ENCODE assay signal across 8 mouse cellular contexts in genomic region chr19:7205753-7206736, GRCm38 (mm10). TPM values are rescaled to one million over a fixed set of nuclear protein-coding genes. Genes with fewer than 3 reads are reported as not detected.
DNase-seq lines count a peak whose midpoint lies in the region; ATAC-seq and TF ChIP-seq lines count a peak whose summit lies in the region.

TSS of gene Otub1 (minus strand) at chr19:7206316.

- H3K9me3 ChIP-seq in CH12.LX (replicated peaks; ENCODE audit: low read length) = no peaks in the 10 kb centered on the region
- H3K9me3 ChIP-seq in forebrain, embryonic 12.5 days = no peaks in the 10 kb centered on the region
- H3K9me3 ChIP-seq in heart, postnatal 0 days (replicated peaks; ENCODE audit: control insufficient read depth, low read length) = no peaks in the 10 kb centered on the region
- H3K9me3 ChIP-seq in liver, embryonic 16.5 days (replicated peaks; ENCODE audit: control insufficient read depth, low read length) = no peaks in the 10 kb centered on the region
- no peaks in the 10 kb centered on the region for H3K9me3 ChIP-seq in neural tube, embryonic 13.5 days

- ATAC-seq in forebrain, embryonic 12.5 days (ENCODE audit: low FRiP score) = peak; percentile 98
- ATAC-seq in heart, postnatal 0 days (ENCODE audit: insufficient read depth, low read depth) = peak; percentile 96
- peak; percentile 97 for ATAC-seq in liver, embryonic 16.5 days (ENCODE audit: low read depth)
- peak; percentile 95 for ATAC-seq in neural tube, embryonic 13.5 days (ENCODE audit: low read depth)

- H3K27me3 ChIP-seq in CH12.LX (replicated peaks) = no peaks in the 10 kb centered on the region
- no peaks in the 10 kb centered on the region for H3K27me3 ChIP-seq in forebrain, embryonic 12.5 days
- H3K27me3 ChIP-seq in heart, postnatal 0 days (ENCODE audit: control insufficient read depth, insufficient read depth, low read length) = no peaks in the 10 kb centered on the region
- no peaks in the 10 kb centered on the region for H3K27me3 ChIP-seq in liver, embryonic 16.5 days (ENCODE audit: control insufficient read depth, insufficient read depth, low read depth, low read length)
- H3K27me3 ChIP-seq in neural tube, embryonic 13.5 days = no peaks in the 10 kb centered on the region
- no peaks in the 10 kb centered on the region for H3K27me3 ChIP-seq in testis, adult 2 months (ENCODE audit: control insufficient read depth, insufficient read depth, low read length)

- peaks cover 29 to 42% of the 10 kb centered on the region in 2 experiments for H3K36me3 ChIP-seq in CH12.LX (replicated peaks in 1 of 2; ENCODE audit: control insufficient read depth in 1 of 2, insufficient read depth in 1 of 2, low read length in 1 of 2)
- peaks cover 31% of the 10 kb centered on the region for H3K36me3 ChIP-seq in forebrain, embryonic 12.5 days (replicated peaks)
- peaks cover 30% of the 10 kb centered on the region for H3K36me3 ChIP-seq in heart, postnatal 0 days (replicated peaks; ENCODE audit: control insufficient read depth, insufficient read depth, low read length)
- H3K36me3 ChIP-seq in liver, embryonic 16.5 days (ENCODE audit: control insufficient read depth, insufficient read depth) = peaks cover 18% of the 10 kb centered on the region
- H3K36me3 ChIP-seq in neural tube, embryonic 13.5 days = peaks cover 28% of the 10 kb centered on the region
- peaks cover 5% of the 10 kb centered on the region for H3K36me3 ChIP-seq in testis, adult 2 months (ENCODE audit: control insufficient read depth, insufficient read depth, low read length)

- dilution Hi-C loops in CH12.LX (cut with MboI; ENCODE audit: extremely low pct_ligation_motif_present, extremely low pct_unique_long_range_greater_than_20kb, low sequenced_read_pairs) = no loop called here

- peak within 1 kb of the TSS; percentile 92 for H3K4me2 ChIP-seq in CH12.LX (ENCODE audit: insufficient read depth, low read depth, poor library complexity, severe bottlenecking)
- peak within 1 kb of the TSS; percentile 80 for H3K4me2 ChIP-seq in forebrain, embryonic 12.5 days
- peak within 1 kb of the TSS; percentile 73 for H3K4me2 ChIP-seq in heart, postnatal 0 days (ENCODE audit: low read depth, low read length)
- H3K4me2 ChIP-seq in liver, embryonic 16.5 days (ENCODE audit: low read depth, low read length) = peak within 1 kb of the TSS; percentile 90
- peak within 1 kb of the TSS; percentile 91 for H3K4me2 ChIP-seq in neural tube, embryonic 13.5 days

- H3K79me2 ChIP-seq in CH12.LX (replicated peaks; ENCODE audit: control insufficient read depth, extremely low read depth, insufficient read depth, poor library complexity, severe bottlenecking) = peaks cover 23% of the 10 kb centered on the region

- peak in 1 of 2 experiments; percentile 19; a peak in 2 of 4 replicates for TF ChIP-seq CTCF in CH12.LX (conservative IDR thresholded peaks at IDR 0.05 in 1 of 2, IDR thresholded peaks at IDR 0.05 in 1 of 2; ENCODE audit: low read depth in 2 of 2, low read length in 2 of 2)
- TF ChIP-seq CTCF in heart, postnatal 0 days (IDR thresholded peaks at IDR 0.05; ENCODE audit: low read depth) = no peak
- no peak for TF ChIP-seq CTCF in testis, adult 2 months (IDR thresholded peaks at IDR 0.05; ENCODE audit: control insufficient read depth, insufficient read depth, insufficient replicate concordance, low read depth, low read length)

- no peak; the same call in 1 of the 2 replicates for TF ChIP-seq RAD21 in CH12.LX (IDR thresholded peaks at IDR 0.05; ENCODE audit: low read depth, low read length)

- peak; percentile 34; the same call in 1 of the 2 replicates for TF ChIP-seq EP300 in CH12.LX (IDR thresholded peaks at IDR 0.05; ENCODE audit: low read length)
- TF ChIP-seq EP300 in heart, postnatal 0 days (IDR thresholded peaks at IDR 0.05; ENCODE audit: low read depth) = peak; percentile 70; the same call in 1 of the 2 replicates

- H3K4me3 ChIP-seq in CH12.LX (replicated peaks in 1 of 3; ENCODE audit: low read depth in 2 of 3, low read length in 2 of 3, poor library complexity in 1 of 3) = peak within 1 kb of the TSS; percentile 76 to 91 (median 90)
- H3K4me3 ChIP-seq in forebrain, embryonic 12.5 days (replicated peaks) = peak within 1 kb of the TSS; percentile 88
- H3K4me3 ChIP-seq in heart, postnatal 0 days (ENCODE audit: low read depth, low read length) = peak within 1 kb of the TSS; percentile 86
- H3K4me3 ChIP-seq in liver, embryonic 16.5 days (ENCODE audit: low read depth, low read length) = peak within 1 kb of the TSS; percentile 86
- H3K4me3 ChIP-seq in neural tube, embryonic 13.5 days = peak within 1 kb of the TSS; percentile 81
- H3K4me3 ChIP-seq in testis, adult 2 months (ENCODE audit: control insufficient read depth, low read depth, low read length) = peak within 1 kb of the TSS; percentile 93

- peak within 1 kb of the TSS; percentile 91 for H3K27ac ChIP-seq in CH12.LX (ENCODE audit: insufficient read depth, low read depth)
- peak within 1 kb of the TSS; percentile 98 for H3K27ac ChIP-seq in forebrain, embryonic 12.5 days
- H3K27ac ChIP-seq in heart, postnatal 0 days (ENCODE audit: low read depth) = peak within 1 kb of the TSS; percentile 96
- H3K27ac ChIP-seq in liver, embryonic 16.5 days (ENCODE audit: low read length) = peak within 1 kb of the TSS; percentile 99
- H3K27ac ChIP-seq in neural tube, embryonic 13.5 days (replicated peaks) = peak within 1 kb of the TSS; percentile 98
- peak within 1 kb of the TSS; percentile 92 for H3K27ac ChIP-seq in testis, adult 2 months (ENCODE audit: control insufficient read depth, insufficient read depth, low read depth, low read length)

- peak; percentile 97 for DNase-seq in CH12.LX (ENCODE audit: extremely low read depth)
- peak; percentile 90 for DNase-seq in c-Kit-positive CD71-positive TER-119-negative erythroid progenitor cells, embryonic 14.5 days (ENCODE audit: low read depth)
- peak; percentile 95 for DNase-seq in heart, postnatal 0 days (ENCODE audit: low spot score)
- peak; percentile 94 to 96 for DNase-seq in kidney, postnatal 4 days

- in situ Hi-C loops in CH12.LX (cut with MboI; ENCODE audit: low pct_ligation_motif_present, low pct_unique_long_range_greater_than_20kb, low sequenced_read_pairs) = loop anchor here (5.0 kb wide), 1 partner anchor 149 kb away; the partner anchor contains the start of gene Macrod1

- peaks cover 8 to 42% of the 10 kb centered on the region in 2 experiments; a peak in 3 of 4 replicates for H3K4me1 ChIP-seq in CH12.LX (ENCODE audit: control insufficient read depth in 1 of 2, insufficient read depth in 2 of 2)
- H3K4me1 ChIP-seq in forebrain, embryonic 12.5 days = peaks cover 28% of the 10 kb centered on the region
- peaks cover 20% of the 10 kb centered on the region for H3K4me1 ChIP-seq in heart, postnatal 0 days (ENCODE audit: control insufficient read depth, insufficient read depth)
- H3K4me1 ChIP-seq in liver, embryonic 16.5 days (ENCODE audit: control insufficient read depth, low read depth, low read length) = peaks cover 33% of the 10 kb centered on the region
- H3K4me1 ChIP-seq in neural tube, embryonic 13.5 days (replicated peaks) = peaks cover 32% of the 10 kb centered on the region
- H3K4me1 ChIP-seq in testis, adult 2 months (ENCODE audit: control insufficient read depth, insufficient read depth, low read length) = peaks cover 7% of the 10 kb centered on the region

- H3K9ac ChIP-seq in CH12.LX (ENCODE audit: insufficient read depth, low read depth) = peak within 1 kb of the TSS; percentile 91
- peak within 1 kb of the TSS; percentile 80 for H3K9ac ChIP-seq in forebrain, embryonic 12.5 days
- H3K9ac ChIP-seq in heart, postnatal 0 days (replicated peaks; ENCODE audit: low read depth, low read length) = peak within 1 kb of the TSS; percentile 74
- peak within 1 kb of the TSS; percentile 83 for H3K9ac ChIP-seq in liver, embryonic 16.5 days (ENCODE audit: low read depth, low read length)
- peak within 1 kb of the TSS; percentile 90 for H3K9ac ChIP-seq in neural tube, embryonic 13.5 days

- peak; percentile 88 for TF ChIP-seq POLR2A in CH12.LX (IDR thresholded peaks at IDR 0.05; ENCODE audit: low read depth, low read length)
- peak; percentile 83 for TF ChIP-seq POLR2A in testis, adult 2 months (IDR thresholded peaks at IDR 0.05; ENCODE audit: control insufficient read depth, low read depth, low read length)

- WGBS in forebrain, embryonic 12.5 days = under 1% methylated on average over 69 of the region's 79 CpGs
- 1% methylated on average over 67 of the region's 79 CpGs for WGBS in heart, postnatal 0 days
- under 1% methylated on average over 79 of the region's 79 CpGs for WGBS in liver, embryonic 16.5 days (ENCODE audit: insufficient replicate concordance)
- WGBS in neural tube, embryonic 13.5 days = under 1% methylated on average over 76 of the region's 79 CpGs

TF ChIP-seq in CH12.LX, 34 proteins besides CTCF, POLR2A, EP300 and RAD21 (continues in another document):
- TF ChIP-seq MAX (IDR thresholded peaks at IDR 0.05; ENCODE audit: low read length) = peak; percentile 90
- peak; percentile 92 for TF ChIP-seq MXI1 (IDR thresholded peaks at IDR 0.05; ENCODE audit: low read depth, low read length)
- peak; percentile 51 for TF ChIP-seq MEF2A (IDR thresholded peaks at IDR 0.05; ENCODE audit: borderline replicate concordance, low read depth, low read length)
- peak; percentile 73; the same call in 1 of the 2 replicates for TF ChIP-seq UBTF (IDR thresholded peaks at IDR 0.05; ENCODE audit: low read depth, low read length)
- no peak for TF ChIP-seq ZKSCAN1 (IDR thresholded peaks at IDR 0.05; ENCODE audit: borderline replicate concordance, low read depth, low read length)
- TF ChIP-seq TBP (conservative IDR thresholded peaks at IDR 0.05; ENCODE audit: low read depth, low read length) = peak; percentile 81; the same call in 1 of the 2 replicates
- TF ChIP-seq BHLHE40 (IDR thresholded peaks at IDR 0.05; ENCODE audit: low read depth, low read length) = peak; percentile 46
- no peak for TF ChIP-seq JUND (conservative IDR thresholded peaks at IDR 0.05; ENCODE audit: low read depth, low read length)
- TF ChIP-seq NELFE (IDR thresholded peaks at IDR 0.05; ENCODE audit: low read depth, low read length) = peak; percentile 93
- peak; percentile 93 for TF ChIP-seq MYC (IDR thresholded peaks at IDR 0.05; ENCODE audit: low read depth, low read length)
- TF ChIP-seq ETS1 (conservative IDR thresholded peaks at IDR 0.05; ENCODE audit: low read depth, low read length) = 0 out of 2 replicates have a peak, but pooled peaks have one; percentile 36

RNA-seq across cellular contexts. Expression of gene Otub1, which starts in this region (rescaled TPM):
- total RNA-seq in CH12.LX (2012; rRNA removed) = 102 and 114 TPM in 2 replicates
- total RNA-seq in CH12.LX (2014; rRNA removed) = 115 and 119 TPM in 2 replicates
- polyA plus RNA-seq in CH12.LX (2012; ENCODE audit: insufficient read length, low read depth) = 126 and 139 TPM in 2 replicates
- polyA plus RNA-seq in forebrain, embryonic 12.5 days (2016; fragmentation: Nextera tagmentation; extraction: Ambion mirVana) = 220 and 238 TPM in 2 replicates
- total RNA-seq in heart, postnatal 0 days (2014; rRNA removed; ENCODE audit: low replicate concordance) = 127 and 139 TPM in 2 replicates
- 117 and 132 TPM in 2 replicates for polyA plus RNA-seq in heart, postnatal 0 days (2015; fragmentation: Nextera tagmentation; extraction: Ambion mirVana)
- 50.0 and 50.9 TPM in 2 replicates for polyA plus RNA-seq in liver, embryonic 16.5 days (2015; fragmentation: Nextera tagmentation; extraction: Ambion mirVana)
- polyA plus RNA-seq in neural tube, embryonic 13.5 days (2015; fragmentation: Nextera tagmentation; extraction: Ambion mirVana) = 227 and 243 TPM in 2 replicates
- polyA plus RNA-seq in testis, adult 2 months (2012; rRNA removed) = 49.4 and 49.9 TPM in 2 replicates

Comparison
In these comparisons a context has a peak if more than half of its experiments do, and no peak if none do; other contexts are left out.
1. Peak in every context shown above with its lines: DNase-seq, ATAC-seq, H3K4me3 ChIP-seq and H3K27ac ChIP-seq.